Mouse (Mus musculus) hindbrain, postnatal 0 days (tissue): Measurements from ENCODE around the gene Soat2. TPM values are rescaled to one million over a fixed set of nuclear protein-coding genes. Genes with fewer than 3 reads are reported as not detected.
A peak's percentile ranks its signal among the peaks of the same experiment; 100 is the strongest.

Source experiments
- ATAC-seq: fragments of 200-750 bp; cut with Nextera tagmentation; 2 replicates; pipeline ENCODE4 v1.8.0; 2017; ENCODE audit warnings: mild to moderate bottlenecking, moderate TSS enrichment, moderate library complexity
- DNase-seq: peaks from one replicate; pipeline ENCODE4 v3.0.0-alpha.2; 2015; ENCODE audit warnings: low spot score
- H3K27ac ChIP-seq: fragments of 300-500 bp; sonication (generic); 2 replicates; pipeline ENCODE4 v1.5.1; 2014; ENCODE audit warnings: mild to moderate bottlenecking
- H3K27me3 ChIP-seq: fragments of 300-500 bp; sonication (generic); 2 replicates; pipeline ENCODE4 v1.6.1; 2014; ENCODE audit warnings: low read length, mixed read lengths; ENCODE audit not compliant: insufficient read depth
- H3K36me3 ChIP-seq: fragments of 300-500 bp; sonication (generic); 2 replicates; pipeline ENCODE4 v1.6.1; 2014; ENCODE audit warnings: low read length, mixed read lengths; ENCODE audit not compliant: insufficient read depth
- H3K4me1 ChIP-seq: fragments of 300-500 bp; sonication (generic); 2 replicates; pipeline ENCODE4 v1.6.1; 2014; ENCODE audit warnings: antibody characterized with exemption, low read length, mixed read lengths; ENCODE audit not compliant: insufficient read depth
- H3K4me2 ChIP-seq: fragments of 300-500 bp; sonication (generic); 2 replicates; pipeline ENCODE4 v1.6.1; 2014; ENCODE audit warnings: low read depth, mild to moderate bottlenecking, low read length, moderate library complexity, mixed read lengths
- H3K4me3 ChIP-seq: fragments of 300-500 bp; sonication (generic); 2 replicates; pipeline ENCODE4 v1.5.1; 2014; ENCODE audit warnings: low read length
- H3K9ac ChIP-seq: fragments of 300-500 bp; sonication (generic); replicated peaks from 2 replicates; pipeline ENCODE4 v1.6.1; 2014; ENCODE audit warnings: mild to moderate bottlenecking, low read length, moderate library complexity, mixed read lengths
- H3K9me3 ChIP-seq: fragments of 300-500 bp; sonication (generic); 2 replicates; pipeline ENCODE4 v1.6.1; 2016; ENCODE audit warnings: low read length, mixed read lengths
- CTCF ChIP-seq: IDR thresholded peaks from 2 replicates; pipeline ENCODE4 v1.5.1; 2016; ENCODE audit warnings: antibody characterized with exemption, control low read depth, low read depth
- WGBS: fragments of 180-500 bp; shearing (Covaris S2); extraction: QIAGEN DNeasy Blood & Tissue Kit; methylation state at CpG from one replicate; pipeline ENCODE4 v1.1.7; 2014; 5-methylcytosine and 5-hydroxymethylcytosine counted together
- polyA plus RNA-seq: library from polyadenylated mRNA; unstranded; fragments of >200 nt; fragmentation: Nextera tagmentation; extraction: Ambion mirVana; gene quantifications from 2 replicates; pipeline ENCODE4 v1.2.1, GENCODE M21; 2015
- total RNA-seq: library from RNA; depleted of rRNA; stranded (reverse); fragments of >200 nt; gene quantifications from 2 replicates; pipeline ENCODE4 v1.2.3, GENCODE M21; 2014

The Soat2 gene
- total and polyA plus RNA-seq, 2 experiments from 2014 or later = 0.09 to 0.16 TPM

- H3K4me1 ChIP-seq = no peaks in the 10 kb centered on the region
- ATAC-seq (no peak), DNase-seq (no peak)
- no peak overlapping the region for H3K4me3 ChIP-seq
- 88% methylated on average over 16 of the region's 16 CpGs for WGBS
- H3K36me3 ChIP-seq = no peaks in the 10 kb centered on the region
- H3K27me3 ChIP-seq = no peaks in the 10 kb centered on the region
- H3K27ac ChIP-seq = no peak overlapping the region
- H3K9me3 ChIP-seq = no peaks in the 10 kb centered on the region
- H3K4me2 ChIP-seq = no peak overlapping the region
- no peak for TF ChIP-seq CTCF
- no peak overlapping the region for H3K9ac ChIP-seq
These were observed 25.5 kb downstream of the Soat2 start for GRCm38 (mm10) chr15:102175736-102176319.

GRCm38 (mm10) chr15:102176571-102177316, 26.4 kb downstream of the Soat2 start:
- Histone ChIP-seq H3K9ac (no peak overlapping the region), H3K9me3 (no peaks in the 10 kb centered on the region), H3K27ac (no peak overlapping the region), H3K4me1 (no peaks in the 10 kb centered on the region), H3K4me3 (no peak overlapping the region), H3K27me3 (no peaks in the 10 kb centered on the region), H3K36me3 (no peaks in the 10 kb centered on the region), H3K4me2 (no peak overlapping the region)
- whole genome bisulfite sequencing = 89% methylated on average over 7 of the region's 7 CpGs
- DNase-seq (no peak), ATAC-seq (no peak)
- no peak for TF ChIP-seq CTCF

DNA sequence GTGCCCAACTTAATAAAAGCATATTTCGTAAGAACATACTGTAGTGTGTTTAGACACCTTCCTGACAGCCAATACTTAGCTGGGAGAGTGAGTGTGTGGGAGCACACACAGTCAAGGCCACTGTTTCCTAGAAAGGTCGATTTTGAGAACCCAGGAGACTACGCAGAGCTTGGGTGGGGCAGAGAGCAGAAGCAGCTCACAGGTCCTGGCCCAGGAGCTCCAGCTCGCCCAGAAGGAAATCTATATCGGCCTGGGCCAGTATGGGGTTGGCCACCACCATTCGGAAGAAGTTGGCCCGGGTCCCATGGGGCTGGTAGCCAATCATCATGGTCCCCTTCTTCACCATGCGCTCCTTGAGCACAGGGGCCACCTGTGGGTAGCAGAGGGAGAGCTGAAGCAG, 27.1 kb downstream of the Soat2 start:
- Histone ChIP-seq H3K9me3 (no peaks in the 10 kb centered on the region), H3K9ac (no peak overlapping the region), H3K4me2 (no peak overlapping the region), H3K27ac (no peak overlapping the region), H3K36me3 (no peaks in the 10 kb centered on the region), H3K27me3 (no peaks in the 10 kb centered on the region), H3K4me3 (no peak overlapping the region), H3K4me1 (no peaks in the 10 kb centered on the region)
- DNase-seq (no peak), ATAC-seq (no peak)
- WGBS = 78% methylated on average over 8 of the region's 8 CpGs
- no peak for TF ChIP-seq CTCF

DNA sequence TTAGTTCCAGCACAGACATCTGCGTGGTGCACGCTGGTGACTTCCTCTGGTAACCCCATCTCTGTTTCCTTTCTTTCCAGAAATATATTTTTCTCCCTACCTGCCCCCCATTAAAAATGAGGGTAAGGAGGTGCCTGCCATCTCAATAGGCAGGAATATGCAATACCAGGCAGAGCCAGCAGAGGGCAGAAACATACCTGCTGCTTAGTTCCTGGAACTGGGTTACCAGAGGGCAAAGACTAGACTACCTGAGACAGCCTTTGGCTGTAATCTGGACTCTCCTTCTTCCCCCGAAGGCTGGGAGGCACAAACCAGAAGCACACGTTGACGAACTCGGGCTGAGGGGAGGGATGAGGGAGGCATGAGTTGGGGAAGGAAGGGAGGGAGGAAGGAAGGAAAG, 28.0 kb downstream of the Soat2 start:
- WGBS = 20% methylated on average over 6 of the region's 6 CpGs
- H3K27ac ChIP-seq = no peak overlapping the region
- no peaks in the 10 kb centered on the region for H3K9me3 ChIP-seq
- DNase-seq (peak; percentile 79), ATAC-seq (no peak)
- no peak overlapping the region for H3K9ac ChIP-seq
- no peaks in the 10 kb centered on the region for H3K36me3 ChIP-seq
- H3K4me3 ChIP-seq = no peak overlapping the region
- TF ChIP-seq CTCF = peak; percentile 90
- no peaks in the 10 kb centered on the region for H3K4me1 ChIP-seq
- no peak overlapping the region for H3K4me2 ChIP-seq
- no peaks in the 10 kb centered on the region for H3K27me3 ChIP-seq

- H3K4me2 ChIP-seq = no peak overlapping the region
- no peaks in the 10 kb centered on the region for H3K27me3 ChIP-seq
- H3K36me3 ChIP-seq = no peaks in the 10 kb centered on the region
- no peak for ATAC-seq
- H3K4me1 ChIP-seq = no peaks in the 10 kb centered on the region
- TF ChIP-seq CTCF = no peak
- H3K9ac ChIP-seq = no peak overlapping the region
- H3K9me3 ChIP-seq = no peaks in the 10 kb centered on the region
- no peak for DNase-seq
- WGBS = 79% methylated on average over 9 of the region's 9 CpGs
- no peak overlapping the region for H3K4me3 ChIP-seq
- H3K27ac ChIP-seq = no peak overlapping the region
These were observed 28.8 kb downstream of the Soat2 start for GRCm38 (mm10) chr15:102179106-102179505.

DNA sequence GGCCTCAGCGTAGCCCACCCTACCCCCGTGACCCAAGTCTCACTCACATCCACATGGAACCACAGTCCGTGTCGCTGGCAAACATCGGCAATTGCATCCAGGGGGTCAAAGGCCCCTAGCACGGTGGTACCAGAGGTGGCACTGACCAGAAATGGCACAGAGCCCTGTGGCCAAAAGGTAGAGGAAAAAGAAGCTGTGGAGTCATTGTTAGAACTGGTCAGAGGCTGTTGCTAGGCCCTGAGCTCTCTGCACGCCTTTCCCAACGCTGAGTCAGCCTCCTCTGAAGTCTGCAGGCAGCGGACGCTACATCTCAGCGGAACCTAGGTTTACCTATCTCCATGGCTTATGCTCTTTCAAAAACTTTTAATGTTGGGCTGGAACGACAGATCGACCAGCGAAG, 29.6 kb downstream of the Soat2 start:
- H3K4me3 ChIP-seq = no peak overlapping the region
- ATAC-seq = no peak
- no peaks in the 10 kb centered on the region for H3K36me3 ChIP-seq
- no peak overlapping the region for H3K9ac ChIP-seq
- 82% methylated on average over 14 of the region's 14 CpGs for WGBS
- DNase-seq = no peak
- H3K27me3 ChIP-seq = no peaks in the 10 kb centered on the region
- H3K4me2 ChIP-seq = no peak overlapping the region
- no peaks in the 10 kb centered on the region for H3K9me3 ChIP-seq
- no peak overlapping the region for H3K27ac ChIP-seq
- no peak for TF ChIP-seq CTCF
- no peaks in the 10 kb centered on the region for H3K4me1 ChIP-seq

- DNase-seq = no peak
- ATAC-seq = no peak
- no peak for TF ChIP-seq CTCF
- H3K9me3 ChIP-seq = no peaks in the 10 kb centered on the region
- H3K9ac ChIP-seq = no peak overlapping the region
- H3K27ac ChIP-seq = no peak overlapping the region
- peaks cover 9% of the 10 kb centered on the region; the same call in 1 of the 2 replicates for H3K36me3 ChIP-seq
- no peaks in the 10 kb centered on the region for H3K27me3 ChIP-seq
- WGBS = 81% methylated on average over 3 of the region's 3 CpGs
- H3K4me3 ChIP-seq = no peak overlapping the region
- no peak overlapping the region for H3K4me2 ChIP-seq
- no peaks in the 10 kb centered on the region for H3K4me1 ChIP-seq
These were observed 32.8 kb downstream of the Soat2 start for GRCm38 (mm10) chr15:102183076-102183475.
